Mouse (Mus musculus) MEL (cell line): ENCODE results near the gene Wscd1. TPM values are rescaled to one million over a fixed set of nuclear protein-coding genes. Genes with fewer than 3 reads are reported as not detected.

Experiments used
- DNase-seq: peaks from one replicate; pipeline ENCODE4 v3.0.0; 2011; ENCODE audit warnings: low read depth, low spot score
- H3K27ac ChIP-seq: 2 replicates; pipeline ENCODE4 v1.5.1; 2012; ENCODE audit warnings: low read depth, mild to moderate bottlenecking, control low read depth, low read length, moderate library complexity; ENCODE audit not compliant: control insufficient read depth
- H3K27me3 ChIP-seq, 2 experiments: fragments of 150-350 bp in 1 of 2; sonication (generic) in 1 of 2; 2 replicates each; pipeline ENCODE4 v1.6.1; 2012; ENCODE audit warnings: low read length in 2 of 2, mild to moderate bottlenecking in 2 of 2, improper control_type of control experiment in 1 of 2, moderate library complexity in 1 of 2; ENCODE audit not compliant: insufficient read depth in 2 of 2, control insufficient read depth in 1 of 2
- H3K36me3 ChIP-seq, 2 experiments: 2 replicates each; pipeline ENCODE4 v1.6.1; 2012 to 2014; ENCODE audit warnings: low read length in 2 of 2, improper control_type of control experiment in 1 of 2, inconsistent platforms in 1 of 2, mild to moderate bottlenecking in 1 of 2; ENCODE audit not compliant: insufficient read depth in 2 of 2, control insufficient read depth in 1 of 2
- H3K4me1 ChIP-seq, 2 experiments: fragments of 150-350 bp in 1 of 2; sonication (generic) in 1 of 2; 2 replicates each; pipeline ENCODE4 v1.6.1; 2012; ENCODE audit warnings: low read length in 2 of 2, improper control_type of control experiment in 1 of 2, mild to moderate bottlenecking in 1 of 2; ENCODE audit not compliant: insufficient read depth in 2 of 2, control insufficient read depth in 1 of 2
- H3K4me3 ChIP-seq, 2 experiments: fragments of 150-350 bp in 1 of 2; sonication (generic) in 1 of 2; 2 replicates each; pipeline ENCODE4 v1.5.1; 2012; ENCODE audit warnings: low read depth in 2 of 2, low read length in 2 of 2, mild to moderate bottlenecking in 2 of 2, moderate library complexity in 2 of 2, control low read depth in 1 of 2, improper control_type of control experiment in 1 of 2; ENCODE audit not compliant: control insufficient read depth in 1 of 2, insufficient read depth in 1 of 2
- H3K79me2 ChIP-seq: 2 replicates; pipeline ENCODE4 v1.6.1; 2012; ENCODE audit warnings: mild to moderate bottlenecking, low read length, moderate library complexity; ENCODE audit not compliant: control insufficient read depth, poor library complexity, insufficient read depth
- H3K9ac ChIP-seq: 2 replicates; pipeline ENCODE4 v1.6.1; 2012; ENCODE audit warnings: low read depth, mild to moderate bottlenecking, control low read depth, low read length, moderate library complexity; ENCODE audit not compliant: control insufficient read depth, poor library complexity, severe bottlenecking
- H3K9me3 ChIP-seq: fragments of 150-350 bp; sonication (generic); replicated peaks from 2 replicates; pipeline ENCODE4 v1.6.1; 2012; ENCODE audit warnings: mild to moderate bottlenecking, low read length, improper control_type of control experiment, moderate library complexity; ENCODE audit not compliant: insufficient read depth
- CHD2 ChIP-seq: IDR thresholded peaks from 2 replicates; pipeline ENCODE4 v1.6.1; 2011; ENCODE audit warnings: low read length, improper control_type of control experiment
- CTCF ChIP-seq, 3 experiments: IDR thresholded peaks in 2 of 3; conservative IDR thresholded peaks in 1 of 3; 2 replicates each; pipeline ENCODE4 v1.5.1; 2011 to 2012; ENCODE audit warnings: low read length in 3 of 3, low read depth in 2 of 3, mild to moderate bottlenecking in 2 of 3, improper control_type of control experiment in 1 of 3, inconsistent platforms in 1 of 3, mixed read lengths in 1 of 3, moderate library complexity in 1 of 3; ENCODE audit not compliant: control insufficient read depth in 1 of 3, insufficient read depth in 1 of 3, poor library complexity in 1 of 3, severe bottlenecking in 1 of 3
- E2F4 ChIP-seq: IDR thresholded peaks from 2 replicates; pipeline ENCODE4 v1.6.1; 2011; ENCODE audit warnings: low read depth, low read length, improper control_type of control experiment, borderline replicate concordance
- ELF1 ChIP-seq: IDR thresholded peaks from 2 replicates; pipeline ENCODE4 v1.6.1; 2014; ENCODE audit warnings: low read depth, mild to moderate bottlenecking, inconsistent platforms, low read length, improper control_type of control experiment, moderate library complexity
- EP300 ChIP-seq, 2 experiments: IDR thresholded peaks; 2 replicates each; pipeline ENCODE4 v1.6.1; 2011; ENCODE audit warnings: improper control_type of control experiment in 2 of 2, low read length in 2 of 2, low read depth in 1 of 2, mild to moderate bottlenecking in 1 of 2
- GATA1 ChIP-seq: IDR thresholded peaks from 2 replicates; pipeline ENCODE4 v1.6.1; 2011; ENCODE audit warnings: low read depth, low read length, improper control_type of control experiment
- HCFC1 ChIP-seq: IDR thresholded peaks from 2 replicates; pipeline ENCODE4 v1.6.1; 2012; ENCODE audit warnings: low read depth, mild to moderate bottlenecking, inconsistent platforms, low read length, improper control_type of control experiment, moderate library complexity
- JUND ChIP-seq: IDR thresholded peaks from 2 replicates; pipeline ENCODE4 v1.6.1; 2011; ENCODE audit warnings: low read depth, mild to moderate bottlenecking, improper control_type of control experiment, low read length
- MAFK ChIP-seq: IDR thresholded peaks from 2 replicates; pipeline ENCODE4 v1.6.1; 2011; ENCODE audit warnings: low read depth, mild to moderate bottlenecking, low read length, improper control_type of control experiment, borderline replicate concordance
- MAX ChIP-seq: IDR thresholded peaks from 2 replicates; pipeline ENCODE4 v1.6.1; 2011; ENCODE audit warnings: low read length, improper control_type of control experiment
- MEF2A ChIP-seq: IDR thresholded peaks from 2 replicates; pipeline ENCODE4 v1.6.1; 2014; ENCODE audit warnings: low read depth, mild to moderate bottlenecking, inconsistent platforms, low read length, improper control_type of control experiment; ENCODE audit not compliant: poor library complexity, insufficient replicate concordance, severe bottlenecking; ENCODE audit errors: extremely low read depth
- MYB ChIP-seq: IDR thresholded peaks from 2 replicates; pipeline ENCODE4 v1.6.1; 2011; ENCODE audit warnings: mild to moderate bottlenecking, low read depth, low read length, improper control_type of control experiment
- NRF1 ChIP-seq: IDR thresholded peaks from 2 replicates; pipeline ENCODE4 v1.6.1; 2014; ENCODE audit warnings: low read depth, mild to moderate bottlenecking, inconsistent platforms, low read length, improper control_type of control experiment, moderate library complexity; ENCODE audit not compliant: poor library complexity, insufficient read depth, severe bottlenecking
- POLR2A ChIP-seq, 2 experiments: IDR thresholded peaks; 2 replicates each; pipeline ENCODE4 v1.6.1; 2011 to 2012; ENCODE audit warnings: low read length in 2 of 2, mild to moderate bottlenecking in 2 of 2, control low read depth in 1 of 2, improper control_type of control experiment in 1 of 2, low read depth in 1 of 2, moderate library complexity in 1 of 2; ENCODE audit not compliant: control insufficient read depth in 1 of 2, insufficient read depth in 1 of 2, poor library complexity in 1 of 2
- POLR2AphosphoS2 ChIP-seq: IDR thresholded peaks from 2 replicates; pipeline ENCODE4 v1.6.1; 2011; ENCODE audit warnings: low read length, improper control_type of control experiment
- POLR2AphosphoS5 ChIP-seq: IDR thresholded peaks from 2 replicates; pipeline ENCODE4 v1.6.1; 2012; ENCODE audit warnings: low read depth, borderline replicate concordance, mild to moderate bottlenecking, inconsistent platforms, low read length, moderate library complexity, mixed read lengths
- RAD21 ChIP-seq: IDR thresholded peaks from 2 replicates; pipeline ENCODE4 v1.6.1; 2011; ENCODE audit warnings: mild to moderate bottlenecking, low read depth, low read length, improper control_type of control experiment
- RCOR1 ChIP-seq: IDR thresholded peaks from 2 replicates; pipeline ENCODE4 v1.6.1; 2012; ENCODE audit warnings: low read depth, mild to moderate bottlenecking, inconsistent platforms, low read length, improper control_type of control experiment
- SMC3 ChIP-seq: IDR thresholded peaks from 2 replicates; pipeline ENCODE4 v1.6.1; 2011; ENCODE audit warnings: low read depth, low read length, improper control_type of control experiment
- TAL1 ChIP-seq: IDR thresholded peaks from 2 replicates; pipeline ENCODE4 v1.6.1; 2012; ENCODE audit warnings: mild to moderate bottlenecking, inconsistent platforms, low read length, moderate library complexity, mixed read lengths
- TBP ChIP-seq: IDR thresholded peaks from 2 replicates; pipeline ENCODE4 v1.8.0; 2011; ENCODE audit warnings: low read depth, low read length, improper control_type of control experiment
- TCF12 ChIP-seq: IDR thresholded peaks from 2 replicates; pipeline ENCODE4 v1.6.1; 2014; ENCODE audit warnings: low read depth, mild to moderate bottlenecking, inconsistent platforms, low read length, improper control_type of control experiment, moderate library complexity
- UBTF ChIP-seq: IDR thresholded peaks from 2 replicates; pipeline ENCODE4 v1.6.1; 2012; ENCODE audit warnings: low read depth, mild to moderate bottlenecking, inconsistent platforms, low read length, improper control_type of control experiment, moderate library complexity, borderline replicate concordance; ENCODE audit not compliant: insufficient read depth
- USF1 ChIP-seq: IDR thresholded peaks from 2 replicates; pipeline ENCODE4 v1.6.1; 2014; ENCODE audit warnings: low read depth, mild to moderate bottlenecking, inconsistent platforms, low read length, improper control_type of control experiment, moderate library complexity
- ZNF384 ChIP-seq: IDR thresholded peaks from 2 replicates; pipeline ENCODE4 v1.6.1; 2012; ENCODE audit warnings: low read depth, mild to moderate bottlenecking, inconsistent platforms, low read length, improper control_type of control experiment
- polyA plus RNA-seq, 2 experiments: library from polyadenylated mRNA; stranded (reverse) in 1 of 2; unstranded in 1 of 2; fragments of >175 nt in 1 of 2; fragments of >200 nt in 1 of 2; gene quantifications; 2 replicates each; pipeline versions ENCODE4 v1.2.1 to v1.2.4; 2012; ENCODE audit warnings: low replicate concordance in 2 of 2, low read depth in 1 of 2; ENCODE audit not compliant: insufficient read length in 2 of 2, insufficient read depth in 1 of 2, missing spikeins in 1 of 2
- total RNA-seq: library from RNA; depleted of rRNA; stranded (reverse); fragments of 300-350 nt; gene quantifications from 2 replicates; pipeline ENCODE4 v1.2.3, GENCODE M21; 2012

Wscd1 gene
- total and polyA plus RNA-seq, 3 experiments = not detected

DNA sequence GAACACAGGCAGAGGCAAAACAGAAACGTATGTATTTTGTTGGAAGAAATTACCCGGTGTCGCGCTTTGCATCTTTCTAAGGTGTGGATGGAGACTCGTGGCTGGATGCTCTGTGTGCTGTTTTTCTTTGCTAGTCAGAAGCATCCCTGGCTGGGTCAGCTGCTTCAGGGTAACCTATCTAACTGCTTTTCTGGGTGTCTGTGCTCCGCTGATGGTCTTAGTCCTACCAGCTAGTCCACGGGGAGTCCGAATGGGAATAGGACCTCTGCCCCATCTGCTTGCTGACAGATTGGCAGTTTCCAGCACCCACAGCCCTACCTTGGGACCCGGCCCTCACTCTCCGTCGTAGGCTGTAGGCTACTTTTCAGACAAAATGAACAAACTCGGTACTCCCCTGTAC lies 2.0 kb downstream of the Wscd1 start:
- Histone ChIP-seq H3K27me3 (no peaks in the 10 kb centered on the region), H3K27ac (no peak overlapping the region), H3K79me2 (no peaks in the 10 kb centered on the region), H3K4me3 (no peak overlapping the region), H3K36me3 (no peaks in the 10 kb centered on the region), H3K9ac (no peak overlapping the region), H3K9me3 (no peaks in the 10 kb centered on the region), H3K4me1 (no peaks in the 10 kb centered on the region)
- TF ChIP-seq TBP = no peak
- TF ChIP-seq ELF1 = no peak
- no peak for TF ChIP-seq E2F4
- TF ChIP-seq USF1 = no peak
- TF ChIP-seq HCFC1 = no peak
- no peak for TF ChIP-seq TCF12
- TF ChIP-seq NRF1 = no peak
- TF ChIP-seq SMC3 = no peak
- no peak for TF ChIP-seq MEF2A
- DNase-seq = no peak

GRCm38 (mm10) chr11:71752626-71753025 lies 2.9 kb downstream of the Wscd1 start:
- Histone ChIP-seq H3K9ac (no peak overlapping the region), H3K4me3 (no peak overlapping the region), H3K36me3 (no peaks in the 10 kb centered on the region), H3K4me1 (no peaks in the 10 kb centered on the region), H3K9me3 (no peaks in the 10 kb centered on the region), H3K27me3 (no peaks in the 10 kb centered on the region), H3K27ac (no peak overlapping the region), H3K79me2 (no peaks in the 10 kb centered on the region)
- no peak for TF ChIP-seq TAL1
- TF ChIP-seq GATA1 = no peak
- TF ChIP-seq POLR2AphosphoS5 = no peak
- TF ChIP-seq UBTF = no peak
- no peak for TF ChIP-seq POLR2AphosphoS2
- TF ChIP-seq JUND = no peak
- TF ChIP-seq HCFC1 = no peak
- no peak for DNase-seq

- no peak overlapping the region for H3K4me3 ChIP-seq
- H3K36me3 ChIP-seq = no peaks in the 10 kb centered on the region
- TF ChIP-seq MYB (no peak), TCF12 (no peak), CTCF (IDR thresholded peaks at IDR 0.05 in 2 of 3, conservative IDR thresholded peaks at IDR 0.05 in 1 of 3; ENCODE audit: control insufficient read depth in 1 of 3, insufficient read depth in 1 of 3, low read depth in 2 of 3, low read length in 3 of 3, poor library complexity in 1 of 3, severe bottlenecking in 1 of 3) (no peak), ZNF384 (no peak), USF1 (no peak), NRF1 (no peak), CHD2 (no peak), RCOR1 (no peak), SMC3 (no peak), EP300 (IDR thresholded peaks at IDR 0.05; ENCODE audit: low read depth in 1 of 2, low read length in 2 of 2) (no peak), GATA1 (no peak), UBTF (no peak), MEF2A (no peak), POLR2A (IDR thresholded peaks at IDR 0.05; ENCODE audit: control insufficient read depth in 1 of 2, insufficient read depth in 1 of 2, low read depth in 1 of 2, low read length in 2 of 2, poor library complexity in 1 of 2) (no peak), MAFK (no peak), ELF1 (no peak), TAL1 (no peak), MAX (no peak), RAD21 (no peak)
- no peaks in the 10 kb centered on the region for H3K27me3 ChIP-seq
- no peaks in the 10 kb centered on the region for H3K4me1 ChIP-seq
- no peaks in the 10 kb centered on the region for H3K79me2 ChIP-seq
- H3K9me3 ChIP-seq = no peaks in the 10 kb centered on the region
- no peak overlapping the region for H3K9ac ChIP-seq
- DNase-seq = no peak
- H3K27ac ChIP-seq = no peak overlapping the region
These were observed 5.4 kb downstream of the Wscd1 start for GRCm38 (mm10) chr11:71755115-71755514.
